Mouse (Mus musculus): Measurements from ENCODE around the gene Hspg2.
A peak's percentile ranks its signal among the peaks of the same experiment; 100 is the strongest.

Gene Hspg2

GRCm38 (mm10) chr4:137498882-137499583 is 30.5 kb downstream of the Hspg2 start:
- DNase-seq (ENCODE audit: low read depth, low spot score), result no peak

DNA sequence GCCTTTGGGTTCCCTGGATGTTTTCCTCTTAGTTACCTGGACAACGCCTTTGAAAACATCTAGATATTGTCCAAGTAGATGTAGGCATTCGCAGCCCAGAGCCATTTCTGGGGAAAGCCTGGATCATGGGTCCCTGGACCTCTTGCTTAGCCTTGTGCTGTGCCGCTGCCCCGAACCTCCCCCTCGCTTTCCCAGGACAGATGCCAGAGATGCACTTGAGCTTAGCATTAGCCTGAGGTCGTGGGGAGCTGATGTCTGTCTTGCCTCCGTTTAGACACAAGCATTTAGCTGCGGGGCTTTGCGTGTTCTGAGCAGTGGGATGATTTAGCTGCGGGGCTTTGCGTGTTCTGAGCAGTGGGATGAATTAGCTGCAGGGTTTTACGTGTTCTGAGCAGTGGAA is 31.6 kb downstream of the Hspg2 start:
- DNase-seq (ENCODE audit: low read depth, low spot score), result no peak

DNA sequence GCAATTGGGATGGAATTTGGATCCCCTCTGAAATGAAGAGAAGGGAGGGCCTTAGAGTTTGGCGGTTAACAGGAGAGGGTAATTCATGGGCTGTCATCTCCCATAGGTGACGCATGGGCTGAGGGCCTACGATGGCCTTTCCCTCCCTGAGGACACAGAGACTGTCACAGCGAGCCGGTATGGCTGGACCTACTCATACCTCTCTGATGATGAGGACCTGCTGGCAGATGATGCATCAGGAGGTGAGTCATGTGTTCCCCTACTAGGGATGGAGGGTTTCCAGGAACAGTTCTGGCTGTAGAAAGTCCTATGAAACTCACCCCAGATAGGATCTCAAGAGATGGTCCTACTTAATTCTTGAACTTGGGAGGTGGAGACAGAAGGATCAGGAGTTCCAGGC is 32.4 kb downstream of the Hspg2 start:
- DNase-seq (ENCODE audit: low read depth, low spot score), result no peak

DNA sequence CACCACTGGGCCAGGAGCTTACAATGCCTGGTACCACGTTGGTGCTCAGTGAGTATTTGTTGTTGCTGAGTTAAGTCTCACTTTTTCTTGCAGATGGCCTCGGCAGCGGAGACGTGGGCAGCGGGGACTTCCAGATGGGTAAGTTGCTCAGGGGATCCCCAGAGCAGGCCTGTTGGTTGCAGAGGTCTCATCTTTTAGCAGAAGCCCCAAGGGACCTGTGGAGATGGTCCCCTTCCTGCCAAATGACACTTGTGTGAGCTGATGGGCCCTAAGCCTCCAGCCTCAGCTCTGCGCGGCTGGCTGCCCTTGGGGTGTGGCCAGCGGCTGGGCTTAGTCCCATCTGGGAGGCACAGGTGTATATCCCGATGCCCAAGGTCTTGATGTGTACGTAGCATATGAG is 33.6 kb downstream of the Hspg2 start:
- DNase-seq (ENCODE audit: low read depth, low spot score), result no peak

- no peak for DNase-seq (ENCODE audit: low read depth, low spot score)
These were observed 34.2 kb downstream of the Hspg2 start for GRCm38 (mm10) chr4:137502801-137503200.

- DNase-seq (ENCODE audit: low read depth, low spot score), result no peak
These were observed 35.0 kb downstream of the Hspg2 start for GRCm38 (mm10) chr4:137503509-137503971.

- DNase-seq (ENCODE audit: low read depth, low spot score), result no peak
These were observed 38.1 kb downstream of the Hspg2 start for GRCm38 (mm10) chr4:137506629-137507028.

- DNase-seq (ENCODE audit: low read depth, low spot score), result no peak
These were observed 41.0 kb downstream of the Hspg2 start for GRCm38 (mm10) chr4:137509528-137509927.

- peak; percentile 14 for DNase-seq (ENCODE audit: low read depth, low spot score)
These were observed 41.6 kb downstream of the Hspg2 start for GRCm38 (mm10) chr4:137510021-137510696.

DNA sequence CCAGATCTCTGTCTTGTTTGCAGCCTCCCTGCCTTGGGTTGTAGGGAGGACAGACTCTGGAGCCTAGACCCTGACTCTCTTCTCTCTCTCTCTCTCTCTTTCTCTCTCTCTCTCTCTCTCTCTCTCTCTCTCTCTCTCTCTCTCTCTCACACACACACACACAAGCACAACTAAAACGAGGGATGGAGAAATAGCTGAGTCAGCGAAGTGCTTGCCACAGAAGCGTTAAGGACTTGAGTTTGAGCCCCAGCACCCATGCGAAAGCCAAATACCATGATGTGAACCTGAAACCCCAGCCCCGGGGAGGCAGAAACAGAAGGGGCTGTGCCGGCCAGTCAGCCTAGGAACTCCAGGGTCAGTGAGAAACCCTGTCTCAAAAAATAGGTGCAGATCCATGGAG is 44.3 kb downstream of the Hspg2 start:
- DNase-seq (ENCODE audit: low read depth, low spot score), result no peak

DNA sequence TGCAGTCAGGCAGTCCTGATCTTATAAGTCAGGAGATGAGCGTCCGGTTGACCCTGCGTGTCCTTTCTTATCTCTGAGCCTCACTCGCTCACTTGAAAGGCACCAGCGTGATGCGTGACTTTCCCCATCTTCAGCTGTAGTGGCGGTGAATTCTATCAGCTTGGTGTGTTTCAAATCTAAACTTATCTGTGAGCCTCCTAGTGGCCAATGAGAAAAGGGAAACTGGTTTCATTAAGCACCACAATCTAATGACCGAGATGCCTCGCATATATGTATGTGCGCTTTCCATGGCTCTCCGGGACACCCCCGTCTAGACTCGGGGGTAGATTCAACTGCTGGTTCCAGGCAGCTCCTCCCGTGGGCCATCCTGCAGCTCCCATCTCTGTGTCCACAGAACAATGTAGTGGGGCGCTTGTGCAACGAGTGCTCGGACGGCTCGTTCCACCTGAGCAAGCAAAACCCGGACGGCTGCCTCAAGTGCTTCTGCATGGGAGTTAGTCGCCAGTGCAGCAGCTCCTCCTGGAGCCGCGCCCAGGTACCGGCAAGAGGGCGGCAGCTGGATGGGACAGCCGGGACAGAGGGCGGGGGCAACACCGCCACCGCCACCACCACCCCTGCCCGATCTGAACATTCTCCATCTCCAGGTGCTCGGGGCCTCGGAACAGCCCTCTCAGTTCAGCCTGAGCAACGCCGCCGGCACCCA is 49.6 kb downstream of the Hspg2 start:
- DNase-seq (ENCODE audit: low read depth, low spot score), result no peak

DNA sequence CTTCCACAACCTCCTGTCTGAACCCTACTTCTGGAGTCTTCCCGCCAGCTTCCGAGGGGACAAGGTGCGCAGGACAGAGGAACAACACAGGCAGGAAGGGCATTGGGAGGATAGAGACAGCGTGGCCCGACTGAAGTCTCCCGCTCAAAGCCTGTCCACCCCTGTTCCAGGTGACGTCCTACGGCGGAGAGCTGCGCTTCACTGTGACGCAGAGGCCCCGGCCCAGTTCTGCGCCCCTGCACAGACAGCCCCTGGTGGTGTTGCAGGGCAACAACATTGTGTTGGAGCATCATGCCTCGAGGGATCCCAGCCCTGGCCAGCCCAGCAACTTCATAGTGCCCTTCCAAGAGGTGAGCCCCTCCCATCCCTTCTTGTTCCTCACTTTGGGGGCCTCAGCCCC is 50.2 kb downstream of the Hspg2 start:
- no peak for DNase-seq (ENCODE audit: low read depth, low spot score)

DNA sequence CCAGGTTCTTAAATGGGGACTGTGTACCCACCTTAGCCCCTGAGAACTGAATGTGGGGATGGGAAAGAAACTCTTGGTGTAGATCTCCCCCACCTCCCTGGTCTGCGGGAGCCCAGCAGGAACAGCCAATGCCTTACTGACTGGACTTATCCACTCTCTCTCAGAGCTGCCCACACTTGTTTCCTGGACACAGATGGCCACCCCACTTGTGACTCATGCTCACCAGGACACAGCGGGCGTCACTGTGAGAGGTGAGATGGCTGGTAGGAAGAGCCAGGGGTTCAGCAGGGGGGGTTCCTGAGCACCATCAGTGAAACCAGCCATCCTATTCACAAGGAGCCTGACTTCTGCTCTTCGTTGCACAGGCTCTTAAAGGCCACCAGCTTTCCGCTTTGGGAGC is 51.8 kb downstream of the Hspg2 start:
- DNase-seq (ENCODE audit: low read depth, low spot score), result no peak

DNA sequence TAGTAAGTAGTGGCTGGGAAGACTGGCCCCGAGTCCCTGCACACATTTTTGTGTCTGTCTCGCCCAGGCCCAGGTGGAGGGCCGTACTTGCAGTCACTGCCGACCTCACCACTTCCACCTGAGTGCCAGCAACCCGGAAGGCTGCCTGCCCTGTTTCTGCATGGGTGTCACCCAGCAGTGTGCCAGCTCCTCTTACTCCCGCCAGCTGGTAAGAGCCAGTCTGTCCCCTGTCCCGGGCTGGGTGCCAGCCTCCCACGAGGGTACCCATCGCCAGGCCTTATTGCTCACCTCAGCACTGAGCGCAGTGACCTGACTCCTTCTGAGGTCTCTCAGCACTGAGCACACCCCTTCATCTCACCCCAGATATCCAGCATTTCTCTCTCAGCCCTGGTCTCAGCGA is 53.4 kb downstream of the Hspg2 start:
- no peak for DNase-seq (ENCODE audit: low read depth, low spot score)

DNA sequence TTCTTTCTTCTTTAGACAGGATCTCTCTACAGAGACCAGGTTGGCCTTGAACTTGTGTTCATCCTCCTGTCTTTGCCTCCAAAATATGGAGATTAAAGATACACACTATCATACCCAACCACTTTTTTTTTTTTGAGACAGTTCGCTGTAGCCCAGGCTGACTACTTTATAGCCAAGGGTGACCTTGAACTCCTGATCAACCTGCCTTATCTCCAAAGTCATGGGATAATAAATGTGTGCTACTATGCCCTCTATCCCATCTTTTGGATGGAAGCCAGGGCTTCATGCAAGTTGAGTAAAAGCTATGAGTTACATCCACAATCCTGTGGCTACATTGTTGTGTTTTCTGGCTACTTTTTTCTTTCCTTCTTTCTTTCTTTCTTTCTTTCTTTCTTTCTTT is 56.9 kb downstream of the Hspg2 start:
- DNase-seq (ENCODE audit: low read depth, low spot score), result no peak

GRCm38 (mm10) chr4:137527368-137527767 is 58.8 kb downstream of the Hspg2 start:
- DNase-seq (ENCODE audit: low read depth, low spot score), result no peak

GRCm38 (mm10) chr4:137527872-137528271 is 59.3 kb downstream of the Hspg2 start:
- DNase-seq (ENCODE audit: low read depth, low spot score), result no peak

GRCm38 (mm10) chr4:137540356-137540755 is 71.8 kb downstream of the Hspg2 start:
- DNase-seq (ENCODE audit: low read depth, low spot score), result no peak

- DNase-seq (ENCODE audit: low read depth, low spot score), result no peak
These were observed 74.4 kb downstream of the Hspg2 start for GRCm38 (mm10) chr4:137542968-137543367.

DNA sequence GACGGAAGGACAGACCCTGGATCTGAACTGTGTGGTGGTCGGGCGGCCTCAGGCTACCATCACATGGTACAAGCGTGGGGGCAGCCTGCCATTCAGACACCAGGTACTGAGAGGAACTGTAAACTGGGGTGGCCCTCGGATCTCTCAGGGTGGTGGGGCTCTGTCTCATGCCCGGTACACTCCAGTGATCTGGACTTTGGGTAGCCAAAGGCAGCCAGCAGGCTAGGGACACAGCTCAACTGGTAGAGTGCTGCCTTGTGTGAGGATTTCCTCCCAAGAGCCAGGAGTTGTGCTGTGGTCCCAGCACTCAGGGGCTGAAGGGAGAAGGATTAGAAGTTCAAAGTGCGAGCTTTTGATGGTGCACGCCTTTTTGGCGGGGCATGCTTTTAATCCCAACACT is 77.0 kb downstream of the Hspg2 start:
- no peak for DNase-seq (ENCODE audit: low read depth, low spot score)

DNA sequence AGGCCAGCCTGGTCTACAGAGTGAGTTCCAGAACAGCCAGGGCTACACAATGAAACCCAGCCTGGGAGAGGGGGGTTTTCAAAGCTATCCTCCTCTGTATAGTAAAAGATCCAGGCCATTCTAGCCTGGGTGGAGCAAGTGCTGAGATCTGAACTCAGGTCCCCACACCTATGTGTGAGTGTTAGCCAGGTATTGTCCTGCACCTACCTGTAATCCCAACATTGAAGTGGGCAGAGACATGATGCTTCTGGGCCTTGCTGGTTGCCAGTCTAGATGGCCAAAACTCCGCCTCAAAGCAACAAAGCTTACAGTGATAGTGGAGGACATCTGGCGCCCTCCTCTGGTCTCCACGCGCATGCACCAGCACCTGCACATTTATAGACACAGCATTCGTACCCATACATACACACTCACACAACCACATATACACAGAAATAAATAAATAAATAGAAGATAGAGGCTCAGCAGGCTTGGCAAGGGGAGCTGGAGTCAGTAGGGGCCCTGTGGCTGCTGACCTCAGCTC is 77.5 kb downstream of the Hspg2 start:
- no peak for DNase-seq (ENCODE audit: low read depth, low spot score)

GRCm38 (mm10) chr4:137553466-137553865 is 84.9 kb downstream of the Hspg2 start:
- DNase-seq (ENCODE audit: low read depth, low spot score), result no peak

Data from brain, embryonic 18.5 days (tissue).